17 mouse cellular contexts compared by ENCODE assay signal in genomic region chr13:92685273-92685672, GRCm38 (mm10).
DNase-seq lines count a peak whose midpoint lies in the region; ATAC-seq lines count a peak whose summit lies in the region.
"Had no signal": no experiment of that assay in that cellular context is flagged by ENCODE, and none has a peak within 500 bp of the region (broad histone marks: within the 10 kb centered on the region; RNA-seq: fewer than 3 reads in every experiment).

No protein-coding gene starts in this region.

- H3K9ac ChIP-seq in liver, embryonic 16.5 days (ENCODE audit: low read depth, low read length): no peak overlapping the region
- H3K9ac ChIP-seq in liver, embryonic 11.5 days (ENCODE audit: low read depth, low read length): no peak overlapping the region
- H3K9ac ChIP-seq: forebrain, postnatal 0 days; heart, embryonic 13.5 days; liver, embryonic 13.5 days; neural tube, embryonic 15.5 days had no signal

- no peak overlapping the region for H3K27ac ChIP-seq in liver, embryonic 16.5 days (ENCODE audit: low read length)
- H3K27ac ChIP-seq in liver, embryonic 11.5 days (ENCODE audit: low read depth, low read length): no peak overlapping the region
- H3K27ac ChIP-seq: heart, embryonic 13.5 days; liver, embryonic 13.5 days; neural tube, embryonic 15.5 days had no signal

- H3K36me3 ChIP-seq in liver, embryonic 16.5 days (ENCODE audit: control insufficient read depth, insufficient read depth): peaks cover 33% of the 10 kb centered on the region
- peaks cover 9% of the 10 kb centered on the region; the same call in 1 of the 2 replicates for H3K36me3 ChIP-seq in liver, embryonic 11.5 days (ENCODE audit: control insufficient read depth, insufficient read depth, low read length)

- no peaks in the 10 kb centered on the region for H3K4me1 ChIP-seq in liver, embryonic 16.5 days (ENCODE audit: control insufficient read depth, low read depth, low read length)
- no peaks in the 10 kb centered on the region for H3K4me1 ChIP-seq in liver, embryonic 11.5 days (replicated peaks; ENCODE audit: control insufficient read depth, insufficient read depth, low read length)
- H3K4me1 ChIP-seq: liver, embryonic 13.5 days; neural tube, embryonic 15.5 days had no signal

- H3K9me3 ChIP-seq in liver, embryonic 16.5 days (replicated peaks; ENCODE audit: control insufficient read depth, low read length): no peaks in the 10 kb centered on the region
- H3K9me3 ChIP-seq in liver, embryonic 11.5 days (ENCODE audit: control insufficient read depth, low read length): peaks cover 5% of the 10 kb centered on the region
- H3K9me3 ChIP-seq: heart, embryonic 13.5 days; liver, embryonic 13.5 days; neural tube, embryonic 15.5 days had no signal

- peak; percentile 51 for DNase-seq in adrenal gland, adult 2 months
- no peak for DNase-seq in adrenal gland, adult 18-20 months (ENCODE audit: low spot score in 2 of 2)
- peak; percentile 19 for DNase-seq in kidney, postnatal 14 days
- no peak for DNase-seq in kidney, adult 8-10 months
- DNase-seq in liver, embryonic 11.5 days (ENCODE audit: low spot score): no peak
- peak; percentile 59 for DNase-seq in testis, postnatal 10 days (ENCODE audit: low spot score)
- no peak for DNase-seq in retina, embryonic 14.5 days (ENCODE audit: low spot score)
- DNase-seq: forebrain, postnatal 0 days; gastrocnemius, postnatal 25 days; kidney, adult 9 months; liver, embryonic 13.5 days; midbrain, embryonic 14.5 days; thymus, postnatal 4 days had no signal

- H3K4me2 ChIP-seq in liver, embryonic 16.5 days (ENCODE audit: low read depth, low read length): no peak overlapping the region
- H3K4me2 ChIP-seq in liver, embryonic 11.5 days: no peak overlapping the region
- H3K4me2 ChIP-seq: heart, embryonic 13.5 days; liver, embryonic 13.5 days; neural tube, embryonic 15.5 days had no signal

- ATAC-seq in liver, embryonic 16.5 days (ENCODE audit: low read depth): peak; percentile 60
- ATAC-seq in liver, embryonic 11.5 days (replicated peaks; ENCODE audit: low FRiP score): no peak
- ATAC-seq: forebrain, postnatal 0 days had no signal

- no peaks in the 10 kb centered on the region for H3K27me3 ChIP-seq in liver, embryonic 16.5 days (ENCODE audit: control insufficient read depth, insufficient read depth, low read depth, low read length)
- no peaks in the 10 kb centered on the region for H3K27me3 ChIP-seq in liver, embryonic 11.5 days (replicated peaks; ENCODE audit: control insufficient read depth, insufficient read depth, low read length)
- H3K27me3 ChIP-seq: heart, embryonic 13.5 days; liver, embryonic 13.5 days; neural tube, embryonic 15.5 days had no signal

- no peak overlapping the region for H3K4me3 ChIP-seq in liver, embryonic 16.5 days (ENCODE audit: low read depth, low read length)
- H3K4me3 ChIP-seq in liver, embryonic 11.5 days (ENCODE audit: low read depth, low read length): no peak overlapping the region
- H3K4me3 ChIP-seq: heart, embryonic 13.5 days; liver, embryonic 13.5 days; myocyte; neural tube, embryonic 15.5 days had no signal

- WGBS in liver, embryonic 16.5 days (ENCODE audit: insufficient replicate concordance): 83% methylated on average over 4 of the region's 4 CpGs
- WGBS in liver, embryonic 11.5 days: 92% methylated on average over 4 of the region's 4 CpGs

Comparison
In these comparisons a context has a peak if more than half of its experiments do, and no peak if none do; other contexts are left out.
1. DNase-seq: peak in adrenal gland, adult 2 months (single experiment), kidney, postnatal 14 days (single experiment) and testis, postnatal 10 days (single experiment); none in adrenal gland, adult 18-20 months (0 of 2), kidney, adult 8-10 months (0 of 2), liver, embryonic 11.5 days (single experiment) and retina, embryonic 14.5 days (single experiment).